Mouse (Mus musculus): Measurements from ENCODE around the gene Tuba1b.
"Not testable (repeated sequence)": the region's sequence is repeated elsewhere in the genome, so short reads cannot be mapped to it uniquely, and the experiment has no call there.

GRCm38 (mm10) chr15:98971576-98972320 is 37.4 kb upstream of the Tuba1b start:
- not testable (repeated sequence) for TF ChIP-seq POLR2A (IDR thresholded peaks at IDR 0.05; ENCODE audit: low read depth, low read length); CTCF (IDR thresholded peaks at IDR 0.05; ENCODE audit: extremely low read depth, insufficient read depth, insufficient read length, insufficient replicate concordance)

Data from spleen, adult 2 months (tissue).